Mouse (Mus musculus) G1E-ER4 (cell line): ENCODE data around the gene Timm8a1. TPM values are rescaled to one million over a fixed set of nuclear protein-coding genes. Genes with fewer than 3 reads are reported as not detected.

Experiments used
- GATA1 ChIP-seq: IDR thresholded peaks from one replicate; pipeline ENCODE4 v1.8.0; 2012; ENCODE audit warnings: low read length, inconsistent platforms
- polyA plus RNA-seq: library from polyadenylated mRNA; stranded (reverse); fragments of >175 nt; gene quantifications from 2 replicates; pipeline ENCODE4 v1.2.3, GENCODE M21; 2012

The Timm8a1 gene
- polyA plus RNA-seq, 1 experiment = 4.1 TPM

DNA sequence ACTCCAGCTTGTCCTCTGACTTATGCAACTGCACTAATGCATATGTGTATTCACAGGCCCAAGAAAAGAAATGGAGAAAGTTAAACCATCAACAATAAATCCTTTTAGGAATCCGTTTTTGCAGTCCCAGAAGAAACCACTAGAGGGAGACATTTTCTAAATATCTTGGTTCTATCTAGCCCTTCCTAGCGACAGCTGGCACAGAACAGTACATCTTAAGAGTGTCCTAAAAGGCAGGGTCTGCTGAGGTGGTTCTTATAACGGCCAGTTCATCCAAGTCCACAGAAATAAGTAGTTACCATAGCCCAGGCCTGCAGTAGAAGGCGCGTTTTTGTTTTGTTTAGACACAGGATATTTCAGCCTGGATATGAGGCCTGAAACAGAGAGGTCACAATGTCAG is 9.2 kb upstream of the Timm8a1 start:
- no peak for TF ChIP-seq GATA1

DNA sequence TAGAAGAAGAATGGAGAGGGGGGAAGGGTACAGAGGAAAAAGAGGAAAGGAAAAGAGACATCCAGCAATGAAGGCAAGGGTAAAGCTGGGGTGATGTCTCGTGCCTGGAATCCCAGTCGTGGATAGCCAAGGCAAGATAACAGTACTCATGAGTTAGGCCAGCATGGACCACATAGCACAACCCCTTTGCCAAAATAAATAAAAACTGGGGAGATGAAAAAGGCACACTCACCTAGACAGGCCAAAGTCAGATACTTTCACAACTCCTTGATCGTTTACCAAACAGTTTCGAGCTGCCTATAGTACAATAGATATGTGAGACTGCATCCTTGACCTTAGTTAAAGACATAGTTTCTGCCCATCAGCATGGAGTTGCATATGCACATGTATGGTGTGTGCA is 5.7 kb upstream of the Timm8a1 start:
- TF ChIP-seq GATA1 = no peak

DNA sequence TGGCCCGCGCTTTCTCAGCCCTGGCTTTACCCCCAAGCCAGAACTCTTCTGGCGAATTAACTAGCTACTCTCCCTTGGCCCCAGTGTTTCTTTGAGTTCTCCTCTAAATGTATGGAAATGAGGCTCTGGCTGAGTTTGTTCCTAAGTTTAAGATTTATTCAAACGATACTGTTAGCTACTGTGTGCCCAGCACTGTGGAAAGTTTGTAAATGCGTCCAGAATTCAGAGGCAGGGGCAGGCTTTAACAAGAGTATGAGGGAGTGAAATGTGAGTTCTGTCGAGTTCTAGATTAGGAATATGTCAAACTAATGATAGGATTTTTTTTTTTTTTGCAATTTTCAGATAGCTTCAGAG is 267 bp upstream of the Timm8a1 start:
- TF ChIP-seq GATA1 = no peak

DNA sequence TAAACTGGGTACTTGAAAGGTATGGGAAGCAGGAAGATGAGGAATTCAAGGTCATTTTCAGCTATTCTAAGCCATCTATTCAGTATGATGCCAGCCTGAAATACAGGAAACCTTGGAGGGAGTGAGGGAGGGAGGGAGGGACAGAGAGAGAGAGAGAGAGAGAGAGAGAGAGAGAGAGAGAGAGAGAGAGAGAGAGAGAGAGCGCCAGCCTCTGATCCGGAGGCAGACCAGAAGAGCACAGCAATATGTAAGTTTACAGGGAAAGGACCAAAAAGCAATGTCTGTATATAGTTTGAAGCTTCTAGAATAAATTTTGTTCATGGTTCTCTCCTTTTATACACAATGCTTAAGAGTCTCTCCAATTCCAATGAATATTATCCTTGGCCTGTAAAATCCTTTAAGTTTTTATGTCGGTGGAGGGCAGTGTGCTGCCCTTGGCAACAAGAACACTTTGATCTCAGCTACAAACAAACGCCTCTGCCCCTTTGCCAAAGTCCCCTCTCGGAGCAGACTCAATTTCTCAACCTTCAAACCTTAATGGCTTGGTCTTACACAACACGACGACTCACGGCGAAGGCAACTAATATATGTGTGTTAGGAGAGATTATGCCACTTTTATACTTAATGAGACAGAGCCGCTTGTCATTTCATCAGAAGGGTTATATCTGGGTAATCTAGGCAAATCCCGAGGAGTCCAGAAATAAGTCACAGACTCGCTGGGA is 1.1 kb downstream of the Timm8a1 start:
- TF ChIP-seq GATA1 = no peak

DNA sequence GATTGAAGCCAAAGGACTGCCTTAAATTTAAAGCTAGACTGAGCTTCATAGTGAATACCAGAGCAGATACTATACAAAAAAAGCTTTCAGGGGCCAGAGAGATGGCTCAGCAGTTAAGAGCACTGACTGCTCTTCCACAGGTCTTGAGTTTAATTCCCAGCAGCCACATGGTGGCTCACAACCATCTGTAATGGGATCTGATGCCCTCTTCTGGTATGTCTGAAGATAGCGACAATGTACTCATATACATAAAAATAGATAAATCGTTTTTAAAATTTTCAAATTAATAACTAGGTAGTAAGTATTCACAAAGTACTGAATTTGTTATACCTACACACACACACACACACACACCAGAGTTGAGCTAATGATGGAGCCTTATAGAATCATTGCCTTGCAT is 8.3 kb downstream of the Timm8a1 start:
- no peak for TF ChIP-seq GATA1

DNA sequence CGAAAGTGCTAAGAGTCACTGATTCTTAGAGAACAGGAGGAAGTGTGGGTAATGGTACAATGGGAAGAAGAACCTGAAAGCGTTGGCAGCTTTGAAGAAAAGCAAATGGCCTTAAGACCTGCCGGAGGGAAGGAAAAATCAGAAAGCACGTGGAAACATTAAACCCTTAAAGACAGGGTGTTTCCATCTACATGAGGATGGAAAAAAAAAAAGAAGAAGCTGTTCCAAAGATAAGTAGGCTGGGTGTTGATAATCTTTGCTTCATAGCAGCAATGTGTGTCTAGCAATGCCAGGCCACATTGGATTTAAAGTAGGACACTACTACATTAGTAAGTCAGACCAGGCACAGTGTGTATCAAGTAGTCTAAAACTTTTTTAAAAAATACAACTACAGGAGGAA is 16.4 kb downstream of the Timm8a1 start:
- TF ChIP-seq GATA1 = no peak

DNA sequence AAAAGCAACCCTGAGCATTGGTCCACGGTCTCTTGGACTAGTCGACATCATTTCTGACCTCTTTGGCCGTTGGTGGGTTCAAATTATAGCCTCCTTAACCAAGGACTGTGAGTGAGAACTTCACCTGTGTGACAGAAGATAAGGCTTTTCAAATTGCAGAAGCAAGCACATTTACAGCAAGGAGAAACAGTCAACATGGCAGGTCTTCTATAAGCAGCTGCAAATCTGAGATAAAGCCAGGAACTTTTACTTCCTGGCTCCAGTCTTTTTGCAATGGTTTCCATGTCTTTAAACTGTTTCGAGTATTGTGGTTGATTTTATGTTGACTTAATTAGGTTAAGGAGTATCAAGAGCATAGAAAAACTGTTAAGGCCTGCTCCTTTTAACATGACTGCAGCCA is 17.9 kb downstream of the Timm8a1 start:
- no peak for TF ChIP-seq GATA1

DNA sequence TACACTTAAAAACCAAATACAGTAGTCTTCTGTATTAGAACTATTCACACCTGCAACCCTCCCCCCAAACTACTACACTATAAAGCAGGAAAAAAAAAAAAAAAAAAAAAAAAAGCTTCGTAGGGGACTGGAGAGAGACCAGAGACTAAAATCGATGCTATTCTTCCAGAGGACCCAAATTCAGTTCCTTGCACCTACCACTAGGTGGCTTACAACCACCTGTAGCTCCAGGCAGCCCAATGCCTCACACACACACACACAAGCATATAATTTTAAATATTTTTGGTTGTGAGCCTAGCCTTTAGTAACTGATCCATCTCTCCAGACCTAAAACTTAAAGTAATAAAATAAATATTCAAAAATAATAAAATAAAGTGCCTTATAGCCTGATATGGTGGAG is 32.2 kb downstream of the Timm8a1 start:
- TF ChIP-seq GATA1 = no peak

DNA sequence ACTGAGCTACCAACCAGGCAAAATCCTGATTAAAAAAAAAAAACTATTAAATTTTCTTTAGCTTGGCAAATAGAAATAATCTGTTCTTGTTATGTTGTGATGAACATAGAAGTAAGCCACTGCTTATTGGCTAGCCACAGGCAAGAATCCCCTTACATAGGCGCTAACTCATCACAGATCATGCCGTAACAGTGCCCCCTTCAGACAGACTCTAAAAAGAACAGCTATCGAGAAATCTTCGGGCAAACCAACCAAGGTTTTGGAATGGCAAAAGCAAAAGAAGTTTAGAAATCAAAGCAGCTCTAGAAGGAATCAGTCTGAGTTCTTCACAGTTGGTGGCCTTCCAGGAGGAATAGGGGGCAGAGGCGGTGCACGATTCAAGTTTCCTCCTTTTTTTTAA is 33.7 kb downstream of the Timm8a1 start:
- TF ChIP-seq GATA1 = no peak

DNA sequence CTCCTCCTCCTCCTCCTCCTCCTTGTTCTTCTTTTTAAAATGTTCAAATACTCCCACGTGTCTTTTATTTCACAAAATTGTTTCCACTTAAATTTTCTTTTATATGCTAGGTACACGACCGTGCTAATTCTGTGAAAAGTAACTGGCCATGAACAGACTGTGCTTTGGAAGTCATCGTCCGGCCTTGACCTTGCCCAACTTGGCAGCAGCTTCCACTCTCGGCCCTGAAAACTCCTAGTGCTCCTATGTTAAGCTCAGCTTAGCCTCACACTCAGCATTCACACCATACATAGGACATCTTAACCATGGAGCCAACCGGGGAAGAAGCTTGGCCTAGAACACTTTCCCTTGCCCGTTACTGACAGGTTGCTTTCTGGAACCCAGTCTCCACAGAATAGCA is 41.0 kb downstream of the Timm8a1 start:
- no peak for TF ChIP-seq GATA1

Other genes with a start within 250 kb of the Timm8a1 start
- not detected in 2 replicates for gene Tmem35a, start 246.6 kb downstream of the Timm8a1 start, polyA plus RNA-seq
- gene Cenpi, start 233.8 kb downstream of the Timm8a1 start, polyA plus RNA-seq = 0.43 and 0.94 TPM in 2 replicates
- 0.28 and 0.35 TPM in 2 replicates for gene Drp2, start 137.3 kb downstream of the Timm8a1 start, polyA plus RNA-seq
- 0.03 TPM in 1 of 2 replicates, not detected in the other for gene Taf7l, start 65.4 kb downstream of the Timm8a1 start, polyA plus RNA-seq
- gene Btk, start 41.7 kb upstream of the Timm8a1 start, polyA plus RNA-seq = 5.7 and 10.5 TPM in 2 replicates
- 46.4 and 69.5 TPM in 2 replicates for gene Rpl36a, start 43.8 kb upstream of the Timm8a1 start, polyA plus RNA-seq
- 0.21 and 0.23 TPM in 2 replicates for gene Gla, start 59.3 kb upstream of the Timm8a1 start, polyA plus RNA-seq
- 11.2 and 18.8 TPM in 2 replicates for gene Hnrnph2, start 59.3 kb upstream of the Timm8a1 start, polyA plus RNA-seq
- 1.0 and 1.1 TPM in 2 replicates for gene Armcx4, start 144.7 kb upstream of the Timm8a1 start, polyA plus RNA-seq
- gene Armcx1, start 176.1 kb upstream of the Timm8a1 start, polyA plus RNA-seq = 4.3 and 6.0 TPM in 2 replicates
- gene Armcx6, start 209.6 kb upstream of the Timm8a1 start, polyA plus RNA-seq = not detected in 2 replicates
- not detected in 2 replicates for gene Armcx3, start 214.7 kb upstream of the Timm8a1 start, polyA plus RNA-seq